Mouse (Mus musculus) C2C12 (cell line): ENCODE measurements around the gene Tuba8.

ENCODE experiments used
- CTCF ChIP-seq: IDR thresholded peaks from one replicate; pipeline ENCODE4 v1.5.1; 2011; ENCODE audit not compliant: control insufficient read depth, insufficient read depth, insufficient read length
- FOSL1 ChIP-seq: IDR thresholded peaks from one replicate; pipeline ENCODE4 v1.8.0; 2011; ENCODE audit warnings: mild to moderate bottlenecking, low read length; ENCODE audit not compliant: poor library complexity, insufficient read depth, severe bottlenecking
- MAX ChIP-seq: IDR thresholded peaks from one replicate; pipeline ENCODE4 v1.6.1; 2011; ENCODE audit warnings: mild to moderate bottlenecking, control low read depth
- MYOD1 ChIP-seq: IDR thresholded peaks from one replicate; pipeline ENCODE4 v1.6.1; 2011; ENCODE audit warnings: low read depth; ENCODE audit not compliant: control insufficient read depth, insufficient read length
- MYOG ChIP-seq: IDR thresholded peaks from one replicate; pipeline ENCODE4 v1.6.1; 2011; ENCODE audit not compliant: control insufficient read depth, insufficient read length; ENCODE audit errors: extremely low read depth
- USF1 ChIP-seq: IDR thresholded peaks from one replicate; pipeline ENCODE4 v1.6.1; 2011; ENCODE audit warnings: low read depth, mild to moderate bottlenecking, control low read depth, moderate library complexity

- TF ChIP-seq CTCF (no peak), MYOG (no peak), USF1 (no peak), MAX (no peak), MYOD1 (no peak), FOSL1 (no peak)
Observed at GRCm38 (mm10) chr6:121215336-121215735, 4.8 kb downstream of the Tuba8 start.
